Mouse (Mus musculus): ENCODE results near the gene Ptprj.

DNA sequence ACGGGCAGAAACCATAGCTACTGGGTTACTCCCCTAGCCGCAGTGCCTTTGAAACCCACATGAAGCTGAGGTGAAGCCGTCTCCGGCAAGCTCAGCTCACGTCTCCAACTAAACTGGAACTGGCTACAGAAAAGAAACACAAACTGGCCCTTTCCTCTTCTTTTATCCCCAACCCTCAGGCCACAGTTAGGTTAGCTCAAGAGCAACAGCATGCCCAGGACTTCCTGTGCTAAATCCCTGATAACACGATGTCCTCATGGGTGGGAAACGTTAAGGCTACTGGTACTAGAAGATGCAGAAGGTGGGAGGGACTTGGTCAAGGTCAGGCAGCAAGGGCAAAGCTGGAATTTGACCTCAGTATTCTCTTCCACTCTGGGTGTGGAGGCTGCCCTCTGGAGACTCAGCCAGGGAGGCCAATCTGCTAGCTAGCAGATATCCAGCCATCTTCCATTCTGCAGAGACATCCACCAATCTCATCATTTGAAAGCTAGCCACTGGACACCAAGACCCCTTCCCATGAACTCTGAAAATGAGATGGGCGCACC lies 18.2 kb downstream of the Ptprj start:
- TF ChIP-seq CTCF (conservative IDR thresholded peaks at IDR 0.05; ENCODE audit: low read length) (no peak), POU5F1 (IDR thresholded peaks at IDR 0.05; ENCODE audit: borderline replicate concordance, low read length) (no peak), NANOG (IDR thresholded peaks at IDR 0.05; ENCODE audit: borderline replicate concordance, low read length) (no peak)
